Mouse (Mus musculus) liver, embryonic 16.5 days (tissue): ENCODE measurements around the gene Zdhhc14. TPM values are rescaled to one million over a fixed set of nuclear protein-coding genes. Genes with fewer than 3 reads are reported as not detected.

Source experiments
- ATAC-seq: fragments of 200-750 bp; cut with Nextera tagmentation; 2 replicates; pipeline ENCODE4 v1.8.0; 2017; ENCODE audit warnings: low read depth, mild to moderate bottlenecking, moderate number of reproducible peaks, moderate library complexity
- H3K27ac ChIP-seq: fragments of 300-500 bp; sonication (generic); 2 replicates; pipeline ENCODE4 v1.5.1; 2014; ENCODE audit warnings: mild to moderate bottlenecking, low read length
- H3K27me3 ChIP-seq: fragments of 300-500 bp; sonication (generic); 2 replicates; pipeline ENCODE4 v1.6.1; 2014; ENCODE audit warnings: low read depth, low read length, mixed read lengths; ENCODE audit not compliant: control insufficient read depth, insufficient read depth
- H3K36me3 ChIP-seq: fragments of 300-500 bp; sonication (generic); 2 replicates; pipeline ENCODE4 v1.6.1; 2014; ENCODE audit warnings: mild to moderate bottlenecking; ENCODE audit not compliant: control insufficient read depth, insufficient read depth
- H3K4me1 ChIP-seq: fragments of 300-500 bp; sonication (generic); 2 replicates; pipeline ENCODE4 v1.6.1; 2014; ENCODE audit warnings: low read depth, low read length, mixed read lengths; ENCODE audit not compliant: control insufficient read depth
- H3K4me2 ChIP-seq: fragments of 300-500 bp; sonication (generic); 2 replicates; pipeline ENCODE4 v1.6.1; 2014; ENCODE audit warnings: low read depth, low read length, mixed read lengths
- H3K4me3 ChIP-seq: fragments of 300-500 bp; sonication (generic); 2 replicates; pipeline ENCODE4 v1.5.1; 2014; ENCODE audit warnings: low read depth, mild to moderate bottlenecking, low read length
- H3K9ac ChIP-seq: fragments of 300-500 bp; sonication (generic); 2 replicates; pipeline ENCODE4 v1.6.1; 2014; ENCODE audit warnings: low read depth, low read length
- H3K9me3 ChIP-seq: fragments of 300-500 bp; sonication (generic); replicated peaks from 2 replicates; pipeline ENCODE4 v1.6.1; 2016; ENCODE audit warnings: low read length; ENCODE audit not compliant: control insufficient read depth
- WGBS: fragments of 180-500 bp; shearing (Covaris S2); extraction: QIAGEN DNeasy Blood & Tissue Kit; methylation state at CpG from one replicate; pipeline ENCODE4 v1.1.7; 2014; ENCODE audit not compliant: insufficient replicate concordance; 5-methylcytosine and 5-hydroxymethylcytosine counted together
- polyA plus RNA-seq: library from polyadenylated mRNA; unstranded; fragments of >200 nt; fragmentation: Nextera tagmentation; extraction: Ambion mirVana; gene quantifications from 2 replicates; pipeline ENCODE4 v1.2.1, GENCODE M21; 2015

Gene Zdhhc14
- polyA plus RNA-seq, 1 experiment from 2014 or later = 3.0 TPM

- no peak overlapping the region for H3K9ac ChIP-seq
- ATAC-seq = no peak
- no peaks in the 10 kb centered on the region for H3K9me3 ChIP-seq
- no peaks in the 10 kb centered on the region; the same call in 1 of the 2 replicates for H3K4me1 ChIP-seq
- H3K27me3 ChIP-seq = no peaks in the 10 kb centered on the region
- H3K4me3 ChIP-seq = no peak overlapping the region
- H3K36me3 ChIP-seq = no peaks in the 10 kb centered on the region
- no peak overlapping the region for H3K27ac ChIP-seq
- H3K4me2 ChIP-seq = no peak overlapping the region
Observed at GRCm38 (mm10) chr17:5572745-5573420, 80.5 kb downstream of the Zdhhc14 start.

GRCm38 (mm10) chr17:5574672-5575071 lies 82.3 kb downstream of the Zdhhc14 start:
- 75% methylated on average over 5 of the region's 5 CpGs for WGBS
- Histone ChIP-seq H3K27me3 (no peaks in the 10 kb centered on the region), H3K9ac (no peak overlapping the region), H3K36me3 (no peaks in the 10 kb centered on the region), H3K9me3 (no peaks in the 10 kb centered on the region), H3K27ac (no peak overlapping the region), H3K4me2 (no peak overlapping the region), H3K4me3 (no peak overlapping the region), H3K4me1 (no peaks in the 10 kb centered on the region)
- ATAC-seq = peak; percentile 37; the same call in 1 of the 2 replicates

DNA sequence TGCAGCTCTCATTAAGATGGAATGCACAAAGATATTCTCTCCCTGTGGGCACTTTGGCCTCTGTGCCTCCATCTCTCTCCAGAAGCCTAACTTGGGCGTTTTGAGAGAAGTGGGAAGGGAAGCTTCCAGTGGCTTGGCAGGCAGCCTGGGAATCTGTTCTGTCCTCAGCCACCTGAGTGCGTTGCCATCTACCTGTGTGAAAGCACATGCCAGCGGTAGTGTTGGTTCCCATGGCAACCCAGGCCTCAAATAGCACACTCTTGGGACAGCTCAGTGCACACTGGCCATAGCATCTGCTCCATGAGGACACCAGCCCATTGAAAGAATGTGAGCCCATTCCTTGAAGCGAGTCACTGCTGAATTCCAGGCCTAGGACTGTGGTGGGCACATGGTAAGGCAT lies 83.2 kb downstream of the Zdhhc14 start:
- ATAC-seq = no peak
- H3K4me2 ChIP-seq = no peak overlapping the region
- no peak overlapping the region for H3K4me3 ChIP-seq
- no peaks in the 10 kb centered on the region for H3K9me3 ChIP-seq
- H3K9ac ChIP-seq = no peak overlapping the region
- no peak overlapping the region for H3K27ac ChIP-seq
- H3K4me1 ChIP-seq = no peaks in the 10 kb centered on the region
- H3K36me3 ChIP-seq = no peaks in the 10 kb centered on the region
- 86% methylated on average over 4 of the region's 4 CpGs for WGBS
- H3K27me3 ChIP-seq = no peaks in the 10 kb centered on the region

DNA sequence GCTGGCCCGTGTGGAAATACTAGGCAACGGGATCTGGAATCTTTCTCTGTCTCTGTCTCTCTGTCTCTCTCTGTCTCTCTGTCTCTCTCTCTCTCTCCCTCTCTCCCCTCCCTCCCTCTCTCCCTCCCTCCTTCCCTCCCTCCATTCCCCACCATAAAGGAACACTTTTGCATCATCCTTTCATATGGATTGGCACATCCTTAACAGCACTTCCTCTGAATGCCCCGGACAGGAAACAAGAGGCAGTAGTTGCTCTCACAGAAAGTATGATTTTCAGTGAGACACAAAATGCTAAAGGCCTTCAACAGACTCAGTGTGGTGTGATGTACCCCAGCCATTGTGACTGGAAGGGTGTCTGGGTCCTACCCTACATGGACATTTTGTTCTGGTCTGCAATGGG lies 89.9 kb downstream of the Zdhhc14 start:
- no peaks in the 10 kb centered on the region for H3K27me3 ChIP-seq
- ATAC-seq = no peak

DNA sequence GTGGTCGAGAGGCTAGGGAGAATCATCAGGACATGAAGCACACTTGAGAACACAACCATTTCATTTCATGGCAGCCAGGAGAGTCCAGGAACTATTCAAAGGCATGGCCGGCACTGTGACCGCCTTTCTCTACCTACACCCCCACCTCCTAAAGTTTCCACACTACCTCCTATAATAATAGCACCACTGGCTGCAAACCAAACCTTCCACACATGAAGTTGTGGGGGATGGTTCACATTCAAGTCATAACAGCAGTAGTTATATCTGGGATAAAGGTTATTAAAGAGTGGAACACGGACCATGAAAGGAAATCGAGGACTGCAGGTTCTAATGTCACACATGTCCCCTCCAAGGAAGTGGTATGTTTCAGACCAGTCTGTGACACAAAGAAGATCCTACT lies 90.6 kb downstream of the Zdhhc14 start:
- no peak overlapping the region for H3K9ac ChIP-seq
- no peak overlapping the region for H3K4me2 ChIP-seq
- no peaks in the 10 kb centered on the region for H3K36me3 ChIP-seq
- no peak overlapping the region for H3K27ac ChIP-seq
- no peaks in the 10 kb centered on the region for H3K27me3 ChIP-seq
- WGBS = 79% methylated on average over 5 of the region's 5 CpGs
- ATAC-seq = no peak
- no peaks in the 10 kb centered on the region for H3K9me3 ChIP-seq
- no peaks in the 10 kb centered on the region for H3K4me1 ChIP-seq
- H3K4me3 ChIP-seq = no peak overlapping the region

More for the DNA sequence above, 89.9 kb downstream of the Zdhhc14 start:
- Histone ChIP-seq H3K4me3 (no peak overlapping the region), H3K27ac (no peak overlapping the region), H3K4me1 (no peaks in the 10 kb centered on the region), H3K9me3 (no peaks in the 10 kb centered on the region), H3K9ac (no peak overlapping the region), H3K4me2 (no peak overlapping the region), H3K36me3 (no peaks in the 10 kb centered on the region)
- 76% methylated on average over 3 of the region's 3 CpGs for WGBS

DNA sequence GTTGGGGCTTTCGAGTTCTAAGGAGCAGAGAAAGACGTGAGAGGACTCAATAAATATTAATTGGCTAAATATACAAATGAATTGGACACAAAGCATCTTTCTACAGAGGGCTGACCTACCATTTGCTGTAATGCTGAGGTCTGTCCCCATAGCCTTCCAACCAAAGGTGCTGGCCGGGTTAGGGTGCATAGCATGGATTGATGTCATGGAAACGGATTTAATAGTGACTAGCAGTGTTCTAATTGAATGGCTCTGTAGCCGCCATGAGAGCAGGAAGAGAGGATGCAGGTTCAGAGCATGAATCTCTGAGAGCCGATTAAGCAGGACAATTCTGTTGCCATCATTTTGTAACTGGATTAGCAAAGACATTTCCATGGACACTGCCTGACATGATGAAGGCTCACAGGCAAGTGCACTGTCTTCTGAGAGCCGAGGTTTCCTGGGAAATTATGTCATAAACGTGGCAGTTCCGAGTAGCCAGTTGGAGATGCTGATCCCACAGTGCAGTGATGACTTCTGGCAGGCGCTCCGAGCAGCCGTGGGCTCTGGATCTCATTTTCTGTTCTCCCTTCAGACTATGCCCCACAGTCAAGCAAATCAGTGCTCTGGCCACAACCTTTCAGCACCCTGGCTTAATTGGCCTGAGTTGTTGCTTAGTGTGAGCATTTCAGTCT lies 91.3 kb downstream of the Zdhhc14 start:
- Histone ChIP-seq H3K9ac (no peak overlapping the region), H3K27me3 (no peaks in the 10 kb centered on the region), H3K36me3 (no peaks in the 10 kb centered on the region), H3K4me1 (no peaks in the 10 kb centered on the region), H3K27ac (no peak overlapping the region), H3K4me2 (no peak overlapping the region), H3K4me3 (no peak overlapping the region), H3K9me3 (no peaks in the 10 kb centered on the region)
- WGBS = 61% methylated on average over 12 of the region's 12 CpGs
- no peak for ATAC-seq

DNA sequence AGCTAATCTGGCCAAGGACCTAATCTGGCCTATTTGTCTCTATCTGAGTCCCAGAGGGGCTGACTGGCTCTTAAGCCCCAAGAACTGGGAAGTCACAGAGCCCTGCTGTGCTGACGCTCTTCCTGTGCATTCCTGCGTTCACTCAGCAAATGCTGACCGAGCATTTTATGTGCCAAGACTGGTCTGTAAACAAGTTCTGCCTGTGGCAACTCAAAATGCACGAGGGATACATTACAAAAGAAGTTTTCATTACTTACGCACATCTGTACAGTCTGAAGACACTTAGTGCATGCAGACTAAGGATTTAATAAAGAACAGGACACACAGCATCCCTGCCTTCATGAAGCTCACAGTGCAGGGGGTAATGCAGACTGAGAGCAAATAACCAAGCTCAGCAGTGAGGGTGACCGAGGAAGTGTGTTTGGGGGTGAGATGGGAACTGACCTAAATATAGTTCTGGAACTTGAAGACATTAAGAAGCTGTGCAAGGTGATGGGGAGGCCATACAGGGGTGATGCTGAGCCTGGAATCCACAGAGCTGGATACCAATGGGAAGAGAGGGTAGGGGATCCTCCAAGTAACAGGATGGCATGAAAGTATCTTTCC lies 99.3 kb downstream of the Zdhhc14 start:
- no peak overlapping the region for H3K9ac ChIP-seq
- H3K9me3 ChIP-seq = no peaks in the 10 kb centered on the region
- WGBS = 59% methylated on average over 6 of the region's 6 CpGs
- H3K27ac ChIP-seq = no peak overlapping the region; the same call in 1 of the 2 replicates
- H3K27me3 ChIP-seq = no peaks in the 10 kb centered on the region
- peak; percentile 56 for ATAC-seq
- H3K36me3 ChIP-seq = no peaks in the 10 kb centered on the region
- H3K4me2 ChIP-seq = no peak overlapping the region
- no peaks in the 10 kb centered on the region for H3K4me1 ChIP-seq
- H3K4me3 ChIP-seq = no peak overlapping the region

- Histone ChIP-seq H3K4me2 (no peak overlapping the region), H3K27ac (no peak overlapping the region), H3K36me3 (no peaks in the 10 kb centered on the region), H3K4me1 (no peaks in the 10 kb centered on the region), H3K27me3 (no peaks in the 10 kb centered on the region), H3K9ac (no peak overlapping the region), H3K9me3 (no peaks in the 10 kb centered on the region), H3K4me3 (no peak overlapping the region)
- no peak for ATAC-seq
- 65% methylated on average over 2 of the region's 2 CpGs for whole genome bisulfite sequencing
Observed at GRCm38 (mm10) chr17:5593071-5593470, 100.7 kb downstream of the Zdhhc14 start.

GRCm38 (mm10) chr17:5595068-5595467 lies 102.7 kb downstream of the Zdhhc14 start:
- 88% methylated on average over 5 of the region's 5 CpGs for WGBS
- H3K27me3 ChIP-seq = no peaks in the 10 kb centered on the region
- no peak overlapping the region for H3K4me3 ChIP-seq
- H3K4me1 ChIP-seq = no peaks in the 10 kb centered on the region
- H3K9me3 ChIP-seq = no peaks in the 10 kb centered on the region
- H3K9ac ChIP-seq = no peak overlapping the region
- H3K4me2 ChIP-seq = no peak overlapping the region
- H3K36me3 ChIP-seq = no peaks in the 10 kb centered on the region
- no peak overlapping the region for H3K27ac ChIP-seq
- no peak for ATAC-seq
